ENCODE assay signal across 8 mouse cellular contexts in the genomic region with DNA sequence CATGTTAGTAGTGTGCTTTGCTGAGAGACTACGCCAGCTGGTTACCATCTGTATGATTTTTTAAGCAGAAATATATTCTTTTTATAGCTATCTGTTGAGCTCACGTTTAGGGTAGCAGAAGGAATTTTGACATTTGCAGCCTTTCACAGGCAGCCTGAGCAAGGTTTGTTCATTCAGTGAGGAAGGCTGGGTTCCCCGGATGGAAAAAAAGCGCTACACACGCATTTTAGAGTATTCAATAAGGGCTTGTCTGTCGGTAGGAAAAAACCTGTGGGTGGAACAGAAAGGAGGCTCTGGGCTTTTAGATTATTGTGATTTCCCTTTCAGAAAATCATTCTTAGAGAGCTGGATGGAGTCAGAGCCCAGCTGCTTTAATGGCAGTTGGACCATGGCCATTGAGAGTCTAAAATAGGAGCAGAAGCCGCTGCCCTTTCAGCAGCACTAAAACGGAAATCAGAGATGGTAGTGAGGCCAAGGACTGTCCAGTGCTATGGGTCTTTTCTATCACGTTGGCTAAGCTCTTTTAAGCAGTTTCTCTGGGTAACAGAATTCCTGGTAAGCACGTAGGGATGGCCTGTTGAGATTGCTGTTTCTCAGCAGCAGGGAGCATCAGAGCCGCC. TPM values are rescaled to one million over a fixed set of nuclear protein-coding genes. Genes with fewer than 3 reads are reported as not detected.
DNase-seq lines count a peak whose midpoint lies in the region; ATAC-seq and TF ChIP-seq lines count a peak whose summit lies in the region.

No protein-coding gene starts in this region.

- DNase-seq in kidney, postnatal 10 days, result peak; percentile 52
- DNase-seq in kidney, adult 9 months, result no peak
- peak; percentile 16 to 41 for DNase-seq in frontal cortex, postnatal 25 days (ENCODE audit: low spot score in 2 of 2)
- peak; percentile 70 to 83 for DNase-seq in layer of hippocampus, adult 2 months (ENCODE audit: low spot score in 2 of 2)
- peak; percentile 79 to 83 for DNase-seq in right cerebral cortex, adult 2 months (ENCODE audit: low spot score in 2 of 2)
- no peak for DNase-seq in spleen, postnatal 14 days (ENCODE audit: low spot score in 2 of 2)
- no peak for DNase-seq in embryo, embryonic 11 days

- no peak overlapping the region; the same call in 1 of the 2 replicates for H3K4me3 ChIP-seq in layer of hippocampus, adult 2 months

- H3K27ac ChIP-seq in layer of hippocampus, adult 2 months, result peak overlapping the region; percentile 61; the same call in 1 of the 2 replicates

- no peak for ATAC-seq in megakaryocyte-erythroid progenitor cell, adult 5-6 weeks (replicated peaks; ENCODE audit: low FRiP score, low TSS enrichment, poor library complexity, severe bottlenecking)

- no peak for TF ChIP-seq CTCF in layer of hippocampus, adult 2 months (conservative IDR thresholded peaks at IDR 0.05)

RNA-seq across cellular contexts. Expression of a gene that starts 10.5 kb away (rescaled TPM):
- total RNA-seq in layer of hippocampus, adult 2 months (2021), result 1 to 10 TPM; 7.6 to 8.6 TPM
- 0.79 TPM in 1 of 2 replicates, not detected in the other for total RNA-seq in megakaryocyte-erythroid progenitor cell, adult 5-6 weeks (2014; fragmentation: Nextera tagmentation)
- 0.28 TPM in 1 of 2 replicates, not detected in the other for total RNA-seq in megakaryocyte-erythroid progenitor cell, adult 5-6 weeks (2017)

RNA-seq across cellular contexts. Expression of a gene that starts 38.3 kb away (rescaled TPM):
- total RNA-seq in layer of hippocampus, adult 2 months (2021), result 10 to 100 TPM; 34.9 to 35.3 TPM
- total RNA-seq in megakaryocyte-erythroid progenitor cell, adult 5-6 weeks (2014; fragmentation: Nextera tagmentation), result 34.1 and 40.5 TPM in 2 replicates
- total RNA-seq in megakaryocyte-erythroid progenitor cell, adult 5-6 weeks (2017), result 90.2 and 120 TPM in 2 replicates

Comparison
In these comparisons a context has a peak if more than half of its experiments do, and no peak if none do; other contexts are left out.
1. DNase-seq: peak in kidney, postnatal 10 days (single experiment), frontal cortex, postnatal 25 days (2 of 2), layer of hippocampus, adult 2 months (2 of 2) and right cerebral cortex, adult 2 months (2 of 2); none in kidney, adult 9 months (single experiment), spleen, postnatal 14 days (0 of 2) and embryo, embryonic 11 days (single experiment).
2. RNA of a gene that starts 10.5 kb away (total RNA-seq): 7.6 to 8.6 TPM in layer of hippocampus, adult 2 months; 0.28 to 0.79 TPM in megakaryocyte-erythroid progenitor cell, adult 5-6 weeks; every median in the first group is over 4 times any median in the second.